Mouse (Mus musculus) neural tube, embryonic 12.5 days (tissue): ENCODE measurements around the gene Dpep2nb. TPM values are rescaled to one million over a fixed set of nuclear protein-coding genes. Genes with fewer than 3 reads are reported as not detected.

Experiments used
- ATAC-seq: fragments of 200-750 bp; cut with Nextera tagmentation; 2 replicates; pipeline ENCODE4 v1.8.0; 2017; ENCODE audit warnings: low read depth, mild to moderate bottlenecking, moderate TSS enrichment, moderate library complexity; ENCODE audit not compliant: low FRiP score
- H3K27ac ChIP-seq: fragments of 300-500 bp; sonication (generic); 2 replicates; pipeline ENCODE4 v1.5.1; 2016
- H3K27me3 ChIP-seq: fragments of 300-500 bp; sonication (generic); replicated peaks from 2 replicates; pipeline ENCODE4 v1.6.1; 2016; ENCODE audit warnings: mild to moderate bottlenecking
- H3K36me3 ChIP-seq: fragments of 300-500 bp; sonication (generic); 2 replicates; pipeline ENCODE4 v1.6.1; 2016; ENCODE audit warnings: mild to moderate bottlenecking
- H3K4me1 ChIP-seq: fragments of 300-500 bp; sonication (generic); 2 replicates; pipeline ENCODE4 v1.6.1; 2016
- H3K4me2 ChIP-seq: fragments of 300-500 bp; sonication (generic); replicated peaks from 2 replicates; pipeline ENCODE4 v1.6.1; 2016; ENCODE audit warnings: mild to moderate bottlenecking
- H3K4me3 ChIP-seq: fragments of 300-500 bp; sonication (generic); 2 replicates; pipeline ENCODE4 v1.5.1; 2016
- H3K9ac ChIP-seq: fragments of 300-500 bp; sonication (generic); 2 replicates; pipeline ENCODE4 v1.6.1; 2016; ENCODE audit warnings: mild to moderate bottlenecking
- H3K9me3 ChIP-seq: fragments of 300-500 bp; sonication (generic); 2 replicates; pipeline ENCODE4 v1.6.1; 2016; ENCODE audit warnings: mild to moderate bottlenecking
- WGBS: fragments of 180-500 bp; shearing (Covaris S2); methylation state at CpG from one replicate; pipeline ENCODE4 v1.1.7; 2016; 5-methylcytosine and 5-hydroxymethylcytosine counted together
- polyA plus RNA-seq: library from polyadenylated mRNA; unstranded; fragments of >200 nt; fragmentation: Nextera tagmentation; extraction: Ambion mirVana; gene quantifications from 2 replicates; pipeline ENCODE4 v1.2.1, GENCODE M21; 2016

The Dpep2nb gene
- polyA plus RNA-seq, 1 experiment from 2014 or later = not detected

DNA sequence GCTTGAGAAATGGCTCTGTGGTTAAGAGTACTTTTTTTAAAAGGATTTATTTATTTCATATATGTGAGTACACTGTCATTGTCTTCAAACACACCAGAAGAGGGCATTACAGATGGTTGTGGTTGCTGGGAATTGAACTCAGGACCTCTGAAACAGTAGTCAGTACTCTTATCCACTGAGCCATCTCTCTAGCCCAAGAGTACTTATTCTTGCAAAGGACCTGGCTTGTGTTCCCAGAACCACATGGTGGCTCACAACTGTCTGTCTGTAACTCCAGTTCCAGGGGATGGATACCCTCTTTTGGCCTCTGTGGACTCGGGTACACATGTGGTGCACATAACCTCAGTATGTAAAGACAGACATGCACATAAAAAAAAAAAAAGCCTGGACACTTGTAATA, 36.4 kb downstream of the Dpep2nb start:
- Histone ChIP-seq H3K9ac (no peak overlapping the region), H3K27me3 (peaks cover 34% of the 10 kb centered on the region), H3K36me3 (no peaks in the 10 kb centered on the region), H3K9me3 (no peaks in the 10 kb centered on the region), H3K4me3 (no peak overlapping the region), H3K27ac (no peak overlapping the region), H3K4me2 (no peak overlapping the region), H3K4me1 (peaks cover 7% of the 10 kb centered on the region; the same call in 1 of the 2 replicates)
- ATAC-seq = no peak
- WGBS = 84% methylated on average over 1 of the region's 1 CpGs

- H3K27me3 ChIP-seq = peaks cover 38% of the 10 kb centered on the region
- no peak overlapping the region for H3K27ac ChIP-seq
- H3K4me2 ChIP-seq = peak overlapping the region; percentile 74
- H3K9ac ChIP-seq = no peak overlapping the region
- WGBS = 6% methylated on average over 19 of the region's 19 CpGs
- no peak overlapping the region for H3K4me3 ChIP-seq
- no peaks in the 10 kb centered on the region for H3K36me3 ChIP-seq
- no peak for ATAC-seq
- H3K9me3 ChIP-seq = no peaks in the 10 kb centered on the region
- peaks cover 7% of the 10 kb centered on the region; the same call in 1 of the 2 replicates for H3K4me1 ChIP-seq
Observed at GRCm38 (mm10) chr8:105966692-105967311, 39.0 kb downstream of the Dpep2nb start.

DNA sequence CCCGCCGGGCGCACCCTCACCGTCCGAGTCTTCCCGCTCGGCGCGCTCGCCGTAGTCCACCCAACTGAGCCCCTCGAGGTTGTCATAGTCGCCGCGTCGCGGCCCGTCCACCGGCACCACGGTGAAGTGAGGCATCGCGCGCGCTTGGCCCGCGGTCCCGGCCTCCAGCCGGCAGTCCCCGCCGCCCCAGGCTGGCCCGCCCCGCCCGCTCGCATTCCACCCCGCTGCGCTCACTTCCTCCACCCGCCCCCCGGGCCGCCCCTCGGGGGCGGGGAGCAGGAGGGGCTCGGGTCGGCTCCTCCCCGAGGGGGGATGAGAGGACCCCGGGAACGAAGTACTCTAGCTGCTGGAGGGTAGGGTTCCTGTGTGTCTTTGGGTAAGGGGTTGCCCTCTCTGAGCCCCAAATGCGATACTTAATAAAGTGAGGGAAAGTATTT, 39.9 kb downstream of the Dpep2nb start, which contains the start of gene Slc12a4:
TSS of gene Slc12a4 (minus strand) at position 193 of the 437 bp plus-strand sequence.
- peak; percentile 69 for ATAC-seq
- H3K9me3 ChIP-seq = no peaks in the 10 kb centered on the region
- WGBS = 1% methylated on average over 45 of the region's 47 CpGs
- H3K4me1 ChIP-seq = peaks cover 7% of the 10 kb centered on the region; the same call in 1 of the 2 replicates
- peak within 1 kb of the TSS; percentile 74 for H3K4me2 ChIP-seq
- peaks cover 38% of the 10 kb centered on the region for H3K27me3 ChIP-seq
- H3K4me3 ChIP-seq = peak within 1 kb of the TSS; percentile 49
- peak within 1 kb of the TSS; percentile 49 for H3K9ac ChIP-seq
- no peaks in the 10 kb centered on the region for H3K36me3 ChIP-seq
- no peak within 1 kb of the TSS for H3K27ac ChIP-seq

DNA sequence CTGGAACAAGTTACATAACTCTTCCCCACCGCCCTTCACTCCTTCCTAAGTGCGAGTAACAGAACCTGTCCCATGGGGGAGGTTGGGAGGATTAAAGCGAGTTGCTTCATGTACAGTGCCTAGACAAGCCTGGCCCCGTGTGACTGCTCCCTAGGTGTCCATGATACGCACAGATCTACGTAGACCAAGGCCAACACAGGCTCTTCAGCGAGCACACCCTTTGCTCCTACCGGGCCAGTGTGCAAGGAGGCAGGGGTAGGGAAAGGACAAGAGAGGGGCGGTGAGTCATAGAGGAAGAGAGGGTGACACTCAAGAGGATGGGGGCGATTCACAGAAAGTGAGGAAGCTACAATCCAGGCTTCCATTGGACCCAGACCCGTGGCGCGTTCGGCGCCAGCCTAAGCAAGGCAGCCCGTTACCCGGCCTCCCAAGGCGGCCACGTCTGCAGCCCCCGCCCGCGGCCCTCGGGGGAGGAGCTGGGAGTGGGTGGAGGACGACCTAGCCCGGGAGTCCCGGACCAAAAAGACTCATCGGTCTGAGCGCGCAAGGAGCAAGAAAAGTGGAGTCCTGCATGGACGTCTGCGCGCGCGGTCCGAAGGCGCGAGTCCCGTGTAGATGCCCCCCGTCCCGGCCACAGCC, 40.4 kb downstream of the Dpep2nb start:
- WGBS = 3% methylated on average over 40 of the region's 40 CpGs
- Histone ChIP-seq H3K9me3 (no peaks in the 10 kb centered on the region), H3K9ac (peak overlapping the region; percentile 49), H3K4me2 (peak overlapping the region; percentile 74), H3K36me3 (no peaks in the 10 kb centered on the region), H3K27me3 (peaks cover 38% of the 10 kb centered on the region), H3K4me3 (peak overlapping the region; percentile 49), H3K4me1 (peaks cover 7% of the 10 kb centered on the region; the same call in 1 of the 2 replicates), H3K27ac (no peak overlapping the region)
- ATAC-seq = peak; percentile 56

GRCm38 (mm10) chr8:105964506-105965265, 41.1 kb downstream of the Dpep2nb start:
- H3K27me3 ChIP-seq = peaks cover 38% of the 10 kb centered on the region
- peaks cover 7% of the 10 kb centered on the region; the same call in 1 of the 2 replicates for H3K4me1 ChIP-seq
- 0 out of 2 replicates have a peak overlapping the region, but pooled peaks have one; percentile 49 for H3K4me3 ChIP-seq
- no peak overlapping the region for H3K27ac ChIP-seq
- WGBS = 69% methylated on average over 12 of the region's 12 CpGs
- ATAC-seq = no peak
- no peaks in the 10 kb centered on the region for H3K9me3 ChIP-seq
- H3K9ac ChIP-seq = no peak overlapping the region
- no peaks in the 10 kb centered on the region for H3K36me3 ChIP-seq
- H3K4me2 ChIP-seq = peak overlapping the region; percentile 74

- no peak for ATAC-seq
- peaks cover 7% of the 10 kb centered on the region; the same call in 1 of the 2 replicates for H3K4me1 ChIP-seq
- H3K27me3 ChIP-seq = peaks cover 26% of the 10 kb centered on the region
- no peak overlapping the region for H3K4me2 ChIP-seq
- H3K27ac ChIP-seq = no peak overlapping the region
- H3K36me3 ChIP-seq = no peaks in the 10 kb centered on the region
- no peaks in the 10 kb centered on the region for H3K9me3 ChIP-seq
- H3K9ac ChIP-seq = no peak overlapping the region
- WGBS = 91% methylated on average over 10 of the region's 10 CpGs
- no peak overlapping the region for H3K4me3 ChIP-seq
Observed at GRCm38 (mm10) chr8:105961536-105961935, 44.2 kb downstream of the Dpep2nb start.

DNA sequence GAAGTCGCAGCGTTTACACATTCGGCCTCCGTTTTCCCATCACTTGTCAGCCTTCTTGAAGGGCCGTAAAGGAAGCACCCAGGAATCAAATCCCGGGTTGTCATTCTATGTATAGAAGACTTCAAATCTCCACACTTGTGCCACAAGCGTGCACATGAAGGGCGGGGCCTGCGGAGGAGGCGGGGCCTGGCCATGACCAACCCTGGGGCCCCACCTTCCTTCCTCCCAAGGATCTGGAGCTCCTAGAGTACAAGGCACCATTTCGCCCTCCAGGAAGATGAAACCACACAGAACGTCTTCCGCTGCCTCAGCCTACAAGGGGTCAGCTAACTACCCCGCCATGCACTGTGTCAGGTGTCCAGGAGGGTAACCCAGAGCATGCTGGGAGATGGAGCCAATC, 44.7 kb downstream of the Dpep2nb start:
- H3K36me3 ChIP-seq = no peaks in the 10 kb centered on the region
- peaks cover 7% of the 10 kb centered on the region; the same call in 1 of the 2 replicates for H3K4me1 ChIP-seq
- H3K27ac ChIP-seq = no peak overlapping the region
- peaks cover 22% of the 10 kb centered on the region for H3K27me3 ChIP-seq
- H3K4me3 ChIP-seq = no peak overlapping the region
- no peak overlapping the region for H3K4me2 ChIP-seq
- H3K9ac ChIP-seq = no peak overlapping the region
- no peak for ATAC-seq
- WGBS = 77% methylated on average over 14 of the region's 14 CpGs
- no peaks in the 10 kb centered on the region for H3K9me3 ChIP-seq

GRCm38 (mm10) chr8:105959350-105959749, 46.4 kb downstream of the Dpep2nb start:
- no peak overlapping the region for H3K27ac ChIP-seq
- 90% methylated on average over 7 of the region's 7 CpGs for WGBS
- peaks cover 4% of the 10 kb centered on the region for H3K27me3 ChIP-seq
- no peaks in the 10 kb centered on the region for H3K9me3 ChIP-seq
- H3K4me1 ChIP-seq = no peaks in the 10 kb centered on the region
- no peak for ATAC-seq
- H3K36me3 ChIP-seq = no peaks in the 10 kb centered on the region
- no peak overlapping the region for H3K9ac ChIP-seq
- no peak overlapping the region for H3K4me3 ChIP-seq
- H3K4me2 ChIP-seq = no peak overlapping the region

DNA sequence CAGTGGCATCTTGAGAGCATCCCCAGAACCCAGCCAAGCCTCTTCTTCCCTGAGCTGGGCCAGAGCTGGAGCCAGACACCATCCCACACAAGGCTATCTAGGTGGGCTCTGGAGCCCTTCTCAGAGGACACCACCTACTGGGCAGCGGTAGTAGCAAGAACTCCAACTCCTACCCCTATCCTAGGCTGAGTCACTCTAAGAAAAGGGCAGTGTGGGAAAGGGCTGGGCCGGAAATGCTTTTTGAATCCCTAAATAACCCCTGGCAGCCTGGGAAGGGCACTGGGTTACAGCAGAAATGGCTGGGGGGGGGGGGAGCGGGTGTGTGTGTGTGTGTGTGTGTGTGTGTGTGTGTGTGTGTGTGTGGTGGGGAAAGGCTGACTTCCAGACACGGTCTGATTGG, 48.0 kb downstream of the Dpep2nb start:
- 65% methylated on average over 3 of the region's 4 CpGs for WGBS
- Histone ChIP-seq H3K4me3 (no peak overlapping the region), H3K27me3 (no peaks in the 10 kb centered on the region), H3K27ac (no peak overlapping the region), H3K4me1 (no peaks in the 10 kb centered on the region), H3K9me3 (no peaks in the 10 kb centered on the region), H3K4me2 (no peak overlapping the region), H3K36me3 (no peaks in the 10 kb centered on the region), H3K9ac (no peak overlapping the region)
- no peak for ATAC-seq

DNA sequence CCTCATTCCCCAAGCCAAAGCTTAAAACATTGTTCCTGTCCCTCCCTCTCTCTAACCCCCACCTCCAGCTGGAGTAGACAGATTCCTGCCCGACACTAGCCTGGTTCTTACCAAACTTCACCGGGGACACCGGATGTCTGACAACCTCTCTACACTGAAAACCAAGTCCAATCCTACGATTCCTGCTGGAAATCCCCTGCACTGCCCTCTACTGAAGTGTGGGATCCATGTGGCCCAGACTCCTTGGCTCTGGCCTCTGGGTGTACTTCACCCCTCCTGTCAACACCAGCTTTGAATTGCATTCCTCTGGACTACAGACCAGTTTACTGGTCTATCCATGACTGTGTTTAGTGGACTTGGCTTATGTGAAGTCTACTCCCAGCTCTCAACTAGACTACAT, 49.2 kb downstream of the Dpep2nb start:
- no peak overlapping the region for H3K4me3 ChIP-seq

DNA sequence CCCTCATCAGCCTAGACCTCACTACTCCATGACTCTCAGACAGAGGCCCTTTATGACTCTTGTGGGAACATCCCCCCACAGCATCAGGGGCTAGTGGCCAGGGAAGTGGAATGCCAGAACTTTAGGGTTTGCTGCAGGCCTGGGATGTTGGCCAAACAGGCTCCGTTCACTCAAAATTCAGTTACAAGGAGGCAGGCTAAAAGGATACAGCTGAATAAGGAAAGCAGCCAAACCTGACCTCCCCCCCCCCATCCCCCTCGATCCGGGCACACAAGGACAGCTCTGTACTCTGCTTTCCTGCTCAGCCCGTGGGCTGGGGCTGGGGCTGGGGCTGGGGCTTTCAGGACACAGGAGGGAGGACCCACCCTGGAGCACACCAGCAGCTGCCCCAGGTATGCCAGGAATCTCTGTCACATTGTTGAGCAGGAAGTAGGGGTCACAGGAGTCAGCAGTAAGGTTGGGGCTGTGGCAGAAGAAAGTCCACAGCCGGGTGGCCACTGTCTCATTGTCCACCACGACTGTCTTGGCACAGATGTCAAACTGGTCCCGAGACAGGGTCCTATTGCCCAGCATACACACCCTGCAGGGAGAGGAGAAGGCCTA, 54.6 kb downstream of the Dpep2nb start:
- H3K27me3 ChIP-seq = no peaks in the 10 kb centered on the region
- H3K4me3 ChIP-seq = no peak overlapping the region
- ATAC-seq = no peak
- H3K9ac ChIP-seq = no peak overlapping the region
- WGBS = 71% methylated on average over 7 of the region's 7 CpGs
- H3K4me1 ChIP-seq = no peaks in the 10 kb centered on the region
- no peaks in the 10 kb centered on the region for H3K36me3 ChIP-seq
- H3K9me3 ChIP-seq = no peaks in the 10 kb centered on the region
- no peak overlapping the region for H3K27ac ChIP-seq
- H3K4me2 ChIP-seq = no peak overlapping the region

More for the DNA sequence above, 49.2 kb downstream of the Dpep2nb start:
- ATAC-seq = no peak
- Histone ChIP-seq H3K9ac (no peak overlapping the region), H3K9me3 (no peaks in the 10 kb centered on the region), H3K27me3 (no peaks in the 10 kb centered on the region), H3K4me2 (no peak overlapping the region), H3K27ac (no peak overlapping the region), H3K4me1 (no peaks in the 10 kb centered on the region), H3K36me3 (no peaks in the 10 kb centered on the region)
- 88% methylated on average over 4 of the region's 4 CpGs for WGBS

DNA sequence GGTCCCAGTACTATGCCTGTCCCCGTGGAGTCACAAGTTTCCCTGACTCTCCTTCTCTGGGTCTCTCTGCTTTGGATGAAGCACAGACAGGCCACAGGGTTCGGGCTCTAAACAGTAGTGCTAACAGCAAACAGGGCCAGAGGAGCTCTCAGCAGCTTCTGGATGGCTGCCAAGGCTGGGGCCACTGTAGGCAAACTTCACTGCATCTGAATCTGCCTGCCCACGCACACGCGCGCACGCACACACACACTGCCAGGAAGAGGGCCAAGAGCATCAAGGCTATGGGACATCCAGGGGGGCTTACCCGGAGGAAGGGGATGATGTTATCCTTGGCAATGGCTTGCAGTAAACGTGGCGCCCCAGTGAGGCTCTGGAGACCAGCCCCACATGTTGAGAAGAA, 56.4 kb downstream of the Dpep2nb start:
- Histone ChIP-seq H3K4me1 (no peaks in the 10 kb centered on the region), H3K4me2 (no peak overlapping the region), H3K27me3 (no peaks in the 10 kb centered on the region), H3K36me3 (peaks cover 10% of the 10 kb centered on the region; the same call in 1 of the 2 replicates), H3K9ac (no peak overlapping the region), H3K4me3 (no peak overlapping the region), H3K9me3 (no peaks in the 10 kb centered on the region), H3K27ac (no peak overlapping the region)
- 93% methylated on average over 10 of the region's 10 CpGs for WGBS
- ATAC-seq = no peak
